Mouse (Mus musculus) stomach, embryonic 15.5 days (tissue): ENCODE measurements at regions not wholly inside any gene's neighbourhood (a gene's known extent, or its start where the extent isn't known, plus 50 kb on each side); places are given as distances from the start of the nearest gene placed in this dataset.
A peak's percentile ranks its signal among the peaks of the same experiment; 100 is the strongest.

Experiments
- ATAC-seq: fragments of 200-750 bp; cut with Nextera tagmentation; 2 replicates; pipeline ENCODE4 v1.8.0; 2017; ENCODE audit warnings: low read depth, moderate number of reproducible peaks, moderate TSS enrichment; ENCODE audit not compliant: insufficient read depth, low FRiP score
- H3K27ac ChIP-seq: fragments of 300-500 bp; sonication (generic); 2 replicates; pipeline ENCODE4 v1.5.1; 2015; ENCODE audit warnings: mild to moderate bottlenecking, inconsistent platforms
- H3K27me3 ChIP-seq: fragments of 300-500 bp; sonication (generic); replicated peaks from 2 replicates; pipeline ENCODE4 v1.6.1; 2015; ENCODE audit warnings: inconsistent platforms
- H3K36me3 ChIP-seq: fragments of 300-500 bp; sonication (generic); 2 replicates; pipeline ENCODE4 v1.6.1; 2015; ENCODE audit warnings: inconsistent platforms
- H3K4me1 ChIP-seq: fragments of 300-500 bp; sonication (generic); 2 replicates; pipeline ENCODE4 v1.6.1; 2015; ENCODE audit warnings: inconsistent platforms
- H3K4me2 ChIP-seq: fragments of 300-500 bp; sonication (generic); 2 replicates; pipeline ENCODE4 v1.6.1; 2015; ENCODE audit warnings: mild to moderate bottlenecking, inconsistent platforms
- H3K4me3 ChIP-seq: fragments of 300-500 bp; sonication (generic); replicated peaks from 2 replicates; pipeline ENCODE4 v1.5.1; 2015; ENCODE audit warnings: inconsistent platforms
- H3K9ac ChIP-seq: fragments of 300-500 bp; sonication (generic); 2 replicates; pipeline ENCODE4 v1.6.1; 2015; ENCODE audit warnings: inconsistent platforms
- H3K9me3 ChIP-seq: fragments of 300-500 bp; sonication (generic); 2 replicates; pipeline ENCODE4 v1.6.1; 2016; ENCODE audit warnings: inconsistent platforms
- WGBS: fragments of 180-500 bp; shearing (Covaris S2); methylation state at CpG from one replicate; pipeline ENCODE4 v1.1.7; 2015; 5-methylcytosine and 5-hydroxymethylcytosine counted together

DNA sequence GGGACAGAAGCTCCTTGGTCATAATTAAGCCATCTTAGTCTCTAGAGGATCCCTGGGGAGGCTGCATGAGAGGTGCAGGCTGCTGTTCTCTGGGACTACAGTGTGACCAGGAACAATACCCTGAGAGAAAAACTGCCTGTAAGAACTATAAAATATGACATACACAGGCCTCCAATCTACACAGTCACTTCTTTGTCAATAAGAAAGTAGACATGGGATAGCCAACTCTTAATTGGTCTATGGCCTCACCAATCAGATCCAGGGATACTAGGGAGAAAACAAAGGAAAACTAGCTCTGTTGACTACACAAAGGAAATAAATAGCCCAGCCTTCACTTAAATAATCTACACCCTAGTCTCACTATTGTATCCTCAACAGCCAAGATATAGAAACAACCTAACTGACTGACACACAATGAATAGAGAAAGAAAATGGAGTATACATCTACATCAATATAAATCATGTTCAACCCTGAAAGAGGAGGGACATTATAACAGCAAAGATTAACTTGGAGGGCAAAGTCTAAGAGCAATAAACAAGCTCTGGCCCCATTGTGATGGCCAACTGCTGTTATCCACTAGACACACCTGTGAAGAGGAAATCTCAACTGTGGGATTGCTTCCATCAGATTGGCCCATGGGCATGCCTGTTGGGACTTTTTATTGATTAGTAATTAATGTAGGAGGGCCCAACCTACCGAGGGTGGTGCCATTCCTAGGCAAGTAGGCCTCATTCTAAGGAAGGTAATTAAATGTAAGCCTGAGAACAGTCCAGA, 166.6 kb upstream of the Mgmt start:
- WGBS, result 71% methylated on average over 1 of the region's 1 CpGs
- Histone ChIP-seq H3K4me1 (no peaks in the 10 kb centered on the region), H3K4me2 (no peak overlapping the region), H3K4me3 (no peak overlapping the region), H3K27ac (no peak overlapping the region), H3K27me3 (no peaks in the 10 kb centered on the region), H3K36me3 (no peaks in the 10 kb centered on the region), H3K9me3 (no peaks in the 10 kb centered on the region), H3K9ac (no peak overlapping the region)
- no peak; the same call in 1 of the 2 replicates for ATAC-seq

GRCm38 (mm10) chr7:136742171-136742570, 152.2 kb upstream of the Mgmt start:
- H3K9me3 ChIP-seq, result no peaks in the 10 kb centered on the region
- H3K9ac ChIP-seq, result no peak overlapping the region
- H3K27me3 ChIP-seq, result no peaks in the 10 kb centered on the region
- no peaks in the 10 kb centered on the region for H3K36me3 ChIP-seq
- no peaks in the 10 kb centered on the region for H3K4me1 ChIP-seq
- no peak overlapping the region for H3K4me2 ChIP-seq
- no peak overlapping the region for H3K27ac ChIP-seq
- H3K4me3 ChIP-seq, result no peak overlapping the region
- no peak for ATAC-seq
- 69% methylated on average over 2 of the region's 2 CpGs for whole genome bisulfite sequencing

DNA sequence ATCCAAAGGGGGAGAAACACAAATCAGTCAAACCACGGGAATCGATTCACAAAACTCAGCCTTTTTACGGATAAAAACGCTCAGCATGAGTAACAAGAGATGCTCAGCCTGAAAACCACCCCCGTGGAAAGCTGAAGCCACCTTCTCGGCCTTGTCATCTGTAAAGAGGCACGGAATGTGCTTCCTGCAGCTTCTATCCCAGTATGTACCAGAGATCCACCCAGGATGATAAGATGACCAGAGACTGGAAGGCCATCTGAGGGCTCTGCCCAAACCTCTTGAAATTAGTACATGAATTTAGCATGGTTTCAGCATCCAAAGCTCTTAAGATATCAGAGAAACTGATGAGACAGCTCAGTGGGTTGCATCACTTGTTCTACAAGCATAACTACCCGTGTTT, 149.0 kb upstream of the Mgmt start:
- H3K4me1 ChIP-seq, result no peaks in the 10 kb centered on the region
- ATAC-seq, result no peak
- H3K9ac ChIP-seq, result no peak overlapping the region
- no peaks in the 10 kb centered on the region for H3K9me3 ChIP-seq
- H3K27ac ChIP-seq, result no peak overlapping the region
- no peak overlapping the region for H3K4me3 ChIP-seq
- 87% methylated on average over 8 of the region's 8 CpGs for WGBS
- H3K36me3 ChIP-seq, result no peaks in the 10 kb centered on the region
- H3K27me3 ChIP-seq, result no peaks in the 10 kb centered on the region
- no peak overlapping the region for H3K4me2 ChIP-seq

- H3K4me1 ChIP-seq, result no peaks in the 10 kb centered on the region
- no peak overlapping the region for H3K9ac ChIP-seq
- 88% methylated on average over 4 of the region's 4 CpGs for WGBS
- H3K4me2 ChIP-seq, result no peak overlapping the region
- H3K36me3 ChIP-seq, result no peaks in the 10 kb centered on the region
- H3K27me3 ChIP-seq, result no peaks in the 10 kb centered on the region
- no peak for ATAC-seq
- H3K4me3 ChIP-seq, result no peak overlapping the region
- no peak overlapping the region for H3K27ac ChIP-seq
- H3K9me3 ChIP-seq, result no peaks in the 10 kb centered on the region
Measured at GRCm38 (mm10) chr7:136751477-136751876, 142.9 kb upstream of the Mgmt start.

DNA sequence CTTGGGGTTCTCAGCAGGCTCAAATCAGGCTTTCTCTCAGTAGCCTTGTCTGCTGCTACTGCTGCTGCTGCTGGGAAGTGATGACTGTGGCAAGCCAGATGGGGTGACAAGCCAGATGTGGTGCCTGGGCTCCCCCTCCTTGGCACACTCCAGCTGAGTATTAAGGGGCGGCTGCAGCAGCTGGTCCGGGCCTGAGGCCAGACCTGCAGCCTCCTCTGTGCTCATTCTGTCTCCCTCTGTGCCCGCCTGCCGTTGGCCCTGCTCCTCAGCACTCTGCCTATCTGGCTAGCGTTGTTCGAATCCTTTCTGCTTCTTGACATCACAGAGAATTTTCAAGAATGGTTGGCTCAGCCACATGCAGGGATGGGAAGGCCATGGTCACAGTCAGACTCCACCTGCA, 139.6 kb upstream of the Mgmt start:
- Histone ChIP-seq H3K27me3 (no peaks in the 10 kb centered on the region), H3K4me3 (no peak overlapping the region), H3K36me3 (no peaks in the 10 kb centered on the region), H3K9me3 (no peaks in the 10 kb centered on the region), H3K4me1 (no peaks in the 10 kb centered on the region), H3K4me2 (no peak overlapping the region), H3K27ac (no peak overlapping the region), H3K9ac (no peak overlapping the region)
- WGBS, result 81% methylated on average over 6 of the region's 6 CpGs
- no peak for ATAC-seq

GRCm38 (mm10) chr7:136765026-136765425, 129.4 kb upstream of the Mgmt start:
- 48% methylated on average over 7 of the region's 7 CpGs for WGBS
- ATAC-seq, result no peak
- Histone ChIP-seq H3K4me1 (no peaks in the 10 kb centered on the region), H3K36me3 (no peaks in the 10 kb centered on the region), H3K27ac (no peak overlapping the region), H3K4me3 (no peak overlapping the region), H3K9ac (no peak overlapping the region), H3K27me3 (no peaks in the 10 kb centered on the region), H3K4me2 (no peak overlapping the region), H3K9me3 (no peaks in the 10 kb centered on the region)

- 62% methylated on average over 9 of the region's 9 CpGs for WGBS
- Histone ChIP-seq H3K27me3 (no peaks in the 10 kb centered on the region), H3K9me3 (no peaks in the 10 kb centered on the region), H3K36me3 (no peaks in the 10 kb centered on the region), H3K4me3 (no peak overlapping the region), H3K9ac (no peak overlapping the region), H3K4me2 (no peak overlapping the region), H3K27ac (no peak overlapping the region), H3K4me1 (no peaks in the 10 kb centered on the region)
- ATAC-seq, result no peak
Measured at GRCm38 (mm10) chr7:136767231-136767630, 127.2 kb upstream of the Mgmt start.

DNA sequence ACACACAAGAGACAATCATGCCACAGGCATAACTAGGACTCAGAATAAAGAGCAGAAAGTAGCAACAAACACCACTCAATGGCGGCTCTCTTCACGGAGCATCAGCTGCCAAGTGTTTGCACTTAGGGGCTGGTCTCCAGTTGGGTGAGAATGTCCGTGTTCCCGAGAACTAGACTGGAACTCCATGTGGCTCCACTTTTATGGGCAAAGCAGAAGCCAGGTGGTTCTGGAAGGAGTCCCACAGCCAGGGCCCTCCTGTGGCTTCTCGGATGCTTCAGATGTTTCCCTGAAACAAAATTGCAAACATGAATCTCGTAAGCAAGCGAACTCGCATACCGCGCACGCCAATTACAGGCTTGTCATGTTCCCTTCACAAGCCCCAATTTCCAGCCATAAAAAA, 113.7 kb upstream of the Mgmt start:
- 89% methylated on average over 11 of the region's 11 CpGs for WGBS
- Histone ChIP-seq H3K27ac (no peak overlapping the region), H3K36me3 (no peaks in the 10 kb centered on the region), H3K4me3 (no peak overlapping the region), H3K27me3 (0 out of 2 replicates have a peak, but pooled peaks cover 3% of the 10 kb centered on the region), H3K4me2 (no peak overlapping the region), H3K9me3 (no peaks in the 10 kb centered on the region), H3K4me1 (no peaks in the 10 kb centered on the region), H3K9ac (no peak overlapping the region)
- no peak for ATAC-seq

DNA sequence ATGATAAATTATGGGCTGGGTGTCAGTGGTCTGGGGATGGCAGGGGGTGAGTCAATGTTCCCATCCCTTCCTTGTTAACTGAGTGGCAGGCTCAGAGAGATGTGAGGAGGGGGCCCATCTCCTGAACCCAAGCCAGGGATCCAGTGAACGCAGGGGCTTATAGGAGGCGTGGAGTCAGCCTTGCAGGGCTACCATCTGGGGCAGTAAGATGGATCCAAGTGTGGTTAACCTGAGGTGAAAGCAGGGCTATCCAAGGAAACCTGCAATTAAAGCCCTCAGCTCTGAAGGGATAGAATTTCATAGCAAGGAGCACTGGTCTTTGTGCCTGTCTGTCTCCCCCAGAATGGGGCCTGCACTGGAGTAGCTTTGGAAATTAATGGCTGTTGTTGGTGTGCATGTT, 103.3 kb upstream of the Mgmt start:
- Histone ChIP-seq H3K27me3 (no peaks in the 10 kb centered on the region), H3K4me3 (no peak overlapping the region), H3K9me3 (no peaks in the 10 kb centered on the region), H3K27ac (no peak overlapping the region), H3K4me1 (no peaks in the 10 kb centered on the region), H3K9ac (no peak overlapping the region), H3K4me2 (no peak overlapping the region), H3K36me3 (no peaks in the 10 kb centered on the region)
- WGBS, result 48% methylated on average over 2 of the region's 2 CpGs
- ATAC-seq, result no peak

GRCm38 (mm10) chr7:136792131-136792530, 102.3 kb upstream of the Mgmt start:
- H3K4me2 ChIP-seq, result no peak overlapping the region
- H3K4me3 ChIP-seq, result no peak overlapping the region
- no peaks in the 10 kb centered on the region for H3K27me3 ChIP-seq
- no peaks in the 10 kb centered on the region for H3K9me3 ChIP-seq
- H3K4me1 ChIP-seq, result peaks cover 5% of the 10 kb centered on the region; the same call in 1 of the 2 replicates
- H3K9ac ChIP-seq, result no peak overlapping the region
- ATAC-seq, result no peak
- H3K36me3 ChIP-seq, result no peaks in the 10 kb centered on the region
- WGBS, result 75% methylated on average over 5 of the region's 5 CpGs
- no peak overlapping the region for H3K27ac ChIP-seq

DNA sequence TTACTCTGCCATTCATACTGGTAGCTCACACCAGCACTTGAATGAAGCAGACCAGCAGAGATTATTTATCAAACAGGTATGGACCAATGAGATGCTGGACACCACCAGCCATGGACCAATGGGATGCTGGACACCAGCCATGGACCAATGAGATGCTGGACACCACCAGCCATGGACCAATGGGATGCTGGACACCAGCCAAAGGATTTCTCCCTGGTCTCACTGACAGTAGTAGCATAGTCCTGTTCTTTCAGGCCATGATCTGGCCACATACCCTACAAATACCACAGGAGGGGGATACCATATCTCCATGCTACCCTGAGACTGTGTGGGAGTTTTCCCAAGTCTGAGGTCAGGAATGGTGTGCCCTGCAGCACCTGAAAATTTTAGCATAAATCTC, 98.0 kb upstream of the Mgmt start:
- Histone ChIP-seq H3K4me2 (no peak overlapping the region), H3K4me3 (no peak overlapping the region), H3K9me3 (no peaks in the 10 kb centered on the region), H3K36me3 (no peaks in the 10 kb centered on the region), H3K9ac (no peak overlapping the region), H3K27ac (no peak overlapping the region), H3K4me1 (peaks cover 21% of the 10 kb centered on the region), H3K27me3 (no peaks in the 10 kb centered on the region)
- ATAC-seq, result no peak

GRCm38 (mm10) chr7:136797780-136798435, 96.5 kb upstream of the Mgmt start:
- no peak overlapping the region for H3K4me3 ChIP-seq
- H3K4me1 ChIP-seq, result peaks cover 21% of the 10 kb centered on the region
- ATAC-seq, result peak; percentile 76
- H3K27me3 ChIP-seq, result no peaks in the 10 kb centered on the region
- H3K27ac ChIP-seq, result peak overlapping the region; percentile 62
- H3K9me3 ChIP-seq, result no peaks in the 10 kb centered on the region
- no peaks in the 10 kb centered on the region for H3K36me3 ChIP-seq
- WGBS, result 33% methylated on average over 11 of the region's 11 CpGs
- H3K4me2 ChIP-seq, result no peak overlapping the region
- no peak overlapping the region for H3K9ac ChIP-seq
